Mouse (Mus musculus) G1E (cell line): ENCODE measurements around the gene Fggy.

ENCODE experiments used
- CTCF ChIP-seq: IDR thresholded peaks from 2 replicates; pipeline ENCODE4 v1.5.1; 2012; ENCODE audit warnings: low read depth, low read length, inconsistent platforms, mixed read lengths
- GATA1 ChIP-seq: IDR thresholded peaks from 2 replicates; pipeline ENCODE4 v1.6.1; 2012; ENCODE audit warnings: borderline replicate concordance, low read length, inconsistent platforms, mixed read lengths
- POLR2AphosphoS5 ChIP-seq: IDR thresholded peaks from 2 replicates; pipeline ENCODE4 v1.6.1; 2012; ENCODE audit warnings: low read depth, low read length, inconsistent platforms; ENCODE audit not compliant: insufficient replicate concordance
- TAL1 ChIP-seq: conservative IDR thresholded peaks from 2 replicates; pipeline ENCODE4 v1.6.1; 2012; ENCODE audit warnings: low read depth, low read length, inconsistent platforms, mixed read lengths

DNA sequence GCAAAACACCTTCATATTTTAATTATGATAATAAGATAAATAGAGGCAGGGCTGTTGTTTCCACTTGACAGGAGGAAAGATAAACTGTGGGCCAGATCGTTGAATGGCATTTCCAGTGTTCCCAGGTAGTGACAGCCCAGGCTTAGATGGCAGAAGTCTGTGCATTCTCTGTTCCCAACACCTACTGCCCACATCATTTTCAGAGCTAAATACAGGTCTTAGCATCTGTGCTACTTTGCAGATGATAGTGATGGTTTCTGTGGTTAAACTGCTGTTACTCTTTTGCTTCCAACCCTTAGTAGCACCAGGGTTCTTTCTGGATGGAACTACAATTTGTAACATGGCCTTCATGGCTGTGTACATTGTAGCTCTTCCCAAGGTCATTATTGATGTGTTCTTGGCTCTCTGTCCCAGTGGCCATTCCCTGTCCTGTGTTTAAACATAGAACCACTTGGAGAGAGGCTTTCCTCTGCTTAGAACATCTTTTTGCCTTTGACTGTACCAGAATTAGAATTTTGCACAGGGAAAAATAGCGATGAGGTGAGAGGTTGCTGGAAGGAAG lies 31.5 kb downstream of the Fggy start:
- no peak for TF ChIP-seq CTCF
- no peak for TF ChIP-seq GATA1
- no peak for TF ChIP-seq POLR2AphosphoS5
- TF ChIP-seq TAL1 = no peak
